Mouse (Mus musculus) brown adipose tissue, adult 24 weeks (tissue): ENCODE results near the gene Nxf2. TPM values are rescaled to one million over a fixed set of nuclear protein-coding genes. Genes with fewer than 3 reads are reported as not detected.
"Not testable (repeated sequence)": the region's sequence is repeated elsewhere in the genome, so short reads cannot be mapped to it uniquely, and the experiment has no call there.

Experiments
- H3K27ac ChIP-seq: fragments of 200-500 bp; replicated peaks from 2 replicates; pipeline ENCODE4 v1.5.1; 2012; ENCODE audit warnings: low read depth, mild to moderate bottlenecking, low read length
- H3K4me1 ChIP-seq: fragments of 200-500 bp; 2 replicates; pipeline ENCODE4 v1.6.1; 2012; ENCODE audit warnings: low read length, mixed read lengths; ENCODE audit not compliant: control insufficient read depth, insufficient read depth, insufficient read length
- H3K4me3 ChIP-seq: fragments of 200-500 bp; 2 replicates; pipeline ENCODE4 v1.5.1; 2012; ENCODE audit warnings: low read depth, mild to moderate bottlenecking, low read length, moderate library complexity; ENCODE audit not compliant: insufficient read depth
- polyA plus RNA-seq: library from polyadenylated mRNA; stranded (reverse); fragments of >200 nt; gene quantifications from 2 replicates; pipeline ENCODE4 v1.2.4, GENCODE M21; 2012; ENCODE audit not compliant: missing spikeins, insufficient read depth, insufficient read length

Nxf2 gene
- polyA plus RNA-seq = not detected in 2 replicates

DNA sequence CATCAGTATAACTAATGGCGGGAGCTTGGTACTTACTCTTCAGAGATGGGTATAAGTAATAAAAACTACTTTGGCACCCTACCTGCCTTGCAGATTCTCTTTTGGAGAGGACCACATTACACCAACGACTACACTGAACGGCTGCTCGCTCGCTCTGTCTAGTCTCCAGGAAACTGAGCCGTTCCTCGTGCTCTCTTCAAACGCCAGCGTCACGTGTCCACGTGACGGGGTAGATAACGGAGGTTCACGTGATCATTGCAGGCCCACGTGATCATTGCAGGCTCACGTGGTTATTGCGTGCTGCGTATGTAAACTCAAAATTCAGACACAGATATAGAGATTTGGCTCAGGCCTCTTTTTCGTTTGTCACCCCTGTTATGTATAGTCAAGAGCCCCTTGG is at the start of gene Nxf2:
TSS of gene Nxf2 (minus strand) at position 209 of the 400 bp plus-strand sequence.
- no peak within 1 kb of the TSS for H3K27ac ChIP-seq
- peak within 1 kb of the TSS; percentile 35 for H3K4me3 ChIP-seq
- no peaks in the 10 kb centered on the region for H3K4me1 ChIP-seq

DNA sequence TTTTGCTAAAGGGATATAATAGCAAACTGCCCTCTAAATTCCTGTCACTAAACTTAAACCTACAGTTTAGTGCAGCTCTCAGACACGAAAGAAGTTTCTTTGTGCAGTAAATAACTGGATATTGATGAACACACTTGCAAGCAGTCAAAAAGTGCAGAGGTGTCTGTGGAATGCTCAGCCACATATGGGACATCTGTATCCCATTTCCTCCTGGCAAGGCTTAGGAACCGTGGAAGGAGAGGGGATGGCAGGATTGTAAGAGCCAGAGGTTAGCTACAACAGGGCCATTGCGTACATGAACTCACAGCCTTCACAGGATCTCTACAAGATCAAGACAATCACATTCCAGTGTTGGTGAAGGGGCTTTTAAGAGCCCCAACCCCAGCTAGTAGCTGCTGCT is 46.8 kb upstream of the Nxf2 start:
- Histone ChIP-seq H3K4me1 (no peaks in the 10 kb centered on the region), H3K27ac (no peak overlapping the region), H3K4me3 (no peak overlapping the region)

DNA sequence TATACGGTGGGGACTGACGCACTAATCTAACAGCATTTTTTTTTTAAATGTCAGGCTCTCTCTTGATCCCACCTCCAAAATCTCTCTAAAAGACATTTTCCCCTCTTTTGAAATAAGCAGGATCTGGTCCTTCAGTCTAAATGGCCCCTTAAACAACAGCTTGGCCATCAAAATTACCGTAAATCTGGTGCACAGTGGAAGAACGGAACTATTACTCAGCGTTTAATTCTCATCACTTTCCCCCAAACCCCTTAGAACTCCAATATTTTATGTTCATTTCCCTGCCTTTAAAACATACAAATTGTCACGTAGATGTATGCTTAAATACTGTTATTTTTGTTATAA is 44.9 kb upstream of the Nxf2 start:
- Histone ChIP-seq H3K27ac (peak overlapping the region; percentile 68), H3K4me1 (no peaks in the 10 kb centered on the region), H3K4me3 (peak overlapping the region; percentile 83)

DNA sequence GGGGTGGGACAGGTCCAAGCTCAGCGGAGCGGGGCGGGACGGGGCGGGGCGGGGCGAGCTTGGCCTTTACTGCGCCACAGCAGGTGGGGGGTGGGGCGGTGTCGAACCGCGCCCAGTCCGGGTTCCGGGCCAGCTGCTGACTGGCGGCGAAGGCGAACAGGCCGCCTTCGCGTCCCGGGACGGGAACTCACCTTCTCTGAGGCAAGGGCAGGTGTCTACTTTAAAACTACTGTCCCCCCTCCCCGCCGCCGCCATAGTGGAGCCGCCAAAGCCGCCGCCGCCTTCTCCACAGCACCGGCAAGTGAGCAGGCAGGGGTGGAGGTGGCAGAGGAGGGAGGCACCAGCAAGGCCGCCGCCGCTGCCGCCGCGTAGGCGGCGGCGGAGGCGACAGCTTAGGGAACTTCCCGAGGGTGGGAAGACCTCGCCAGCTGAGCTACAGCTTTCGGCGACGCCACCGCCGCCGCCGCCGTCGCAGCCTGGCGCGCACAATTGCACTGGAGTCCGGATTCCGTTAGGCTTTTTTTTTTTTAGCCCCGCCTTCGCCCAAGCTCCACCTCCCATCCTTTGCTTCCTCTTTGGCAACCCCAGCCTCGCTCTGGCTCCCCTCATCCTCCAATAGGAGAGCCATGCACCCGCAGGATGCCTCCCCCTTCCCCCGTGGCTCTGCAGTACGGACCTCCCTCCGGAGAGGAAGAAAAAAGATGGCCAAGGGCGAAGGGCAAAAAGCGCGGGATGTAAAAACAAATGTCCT is 44.3 kb upstream of the Nxf2 start, which contains the start of gene Zmat1:
TSS of gene Zmat1 (minus strand) at position 490 of the 751 bp plus-strand sequence.
- peak within 1 kb of the TSS; percentile 83 for H3K4me3 ChIP-seq
- no peaks in the 10 kb centered on the region for H3K4me1 ChIP-seq
- H3K27ac ChIP-seq = peak within 1 kb of the TSS; percentile 98

DNA sequence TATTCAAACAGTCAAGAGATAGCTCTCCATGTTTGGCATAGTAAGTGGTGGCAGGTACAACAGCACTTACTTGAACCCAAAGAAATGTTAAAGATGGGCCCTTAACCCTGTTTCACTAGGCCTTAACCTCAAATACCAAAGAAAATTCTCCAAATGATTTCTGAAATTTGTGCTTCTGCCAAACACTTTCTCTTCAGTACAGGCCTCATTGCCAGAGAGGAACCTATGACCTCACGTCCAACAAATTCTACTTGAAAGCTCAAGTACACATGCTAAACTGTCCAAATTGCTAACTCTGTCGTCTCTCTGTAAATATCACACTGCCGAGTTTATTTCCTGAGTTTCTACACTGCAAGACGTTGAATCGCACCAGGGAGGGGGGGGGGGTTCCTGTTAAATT is 43.5 kb upstream of the Nxf2 start:
- H3K27ac ChIP-seq = peak overlapping the region; percentile 33; the same call in 1 of the 2 replicates

DNA sequence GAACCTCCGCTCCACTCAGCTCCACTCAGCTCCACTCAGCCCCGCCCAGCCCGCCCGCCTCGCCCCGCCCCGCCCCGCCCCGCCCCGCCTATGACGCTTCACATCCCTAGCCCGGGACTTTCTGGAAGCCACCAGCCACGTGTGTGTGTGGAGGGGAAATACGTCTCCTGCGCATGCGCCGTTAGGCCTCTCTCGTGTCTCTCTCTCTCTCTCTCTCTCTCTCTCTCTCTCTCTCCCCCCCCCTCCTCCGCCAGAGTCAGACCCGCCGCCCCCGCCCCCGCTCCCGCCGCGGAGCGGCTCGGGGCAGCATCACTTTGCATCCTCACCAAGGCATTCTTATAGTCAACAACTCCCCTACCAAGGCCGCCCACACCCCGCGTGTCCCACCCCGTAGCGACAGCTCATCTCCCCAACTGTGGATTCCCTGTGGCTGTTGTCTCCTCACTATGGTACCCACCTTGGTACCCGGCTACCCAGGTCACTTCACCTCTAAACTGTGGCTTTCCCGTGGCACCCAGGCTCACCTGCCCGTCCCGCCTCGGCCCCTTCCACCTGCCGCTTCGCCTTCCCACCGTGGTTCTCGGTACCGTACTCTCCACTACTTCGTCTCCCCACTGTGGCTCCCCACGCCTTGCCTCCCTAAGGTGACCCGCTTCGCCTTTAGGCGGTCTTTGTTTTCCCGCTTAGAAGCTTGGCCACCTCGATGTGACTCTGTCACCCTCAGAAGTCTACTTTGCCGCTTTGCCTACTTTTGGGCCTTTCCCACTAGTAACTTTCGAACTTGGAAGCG is 1.1 kb downstream of the Nxf2 start:
- Histone ChIP-seq H3K4me3 (peak overlapping the region; percentile 35), H3K4me1 (no peaks in the 10 kb centered on the region), H3K27ac (no peak overlapping the region)

More for the DNA sequence above, 43.5 kb upstream of the Nxf2 start:
- H3K4me1 ChIP-seq = no peaks in the 10 kb centered on the region
- peak overlapping the region; percentile 20; the same call in 1 of the 2 replicates for H3K4me3 ChIP-seq

DNA sequence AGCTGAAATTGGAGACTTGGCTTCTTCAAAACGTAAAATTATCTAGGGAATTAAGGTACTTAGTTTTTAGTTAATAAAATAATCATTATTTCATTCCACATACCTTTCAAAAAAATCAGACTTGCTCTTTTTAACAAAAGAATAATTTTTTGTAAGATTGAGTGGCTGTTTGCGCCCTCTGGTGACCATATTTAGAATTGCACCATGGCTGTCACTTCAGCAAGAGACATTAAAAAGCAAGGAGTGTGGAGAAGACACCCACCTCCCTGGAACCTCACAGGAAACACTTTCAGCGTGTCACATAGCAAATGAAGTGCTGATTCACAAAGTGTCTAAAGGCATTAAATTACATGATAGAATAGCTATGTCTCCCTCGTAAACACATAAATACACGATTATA is 34.2 kb downstream of the Nxf2 start:
- H3K27ac ChIP-seq = no peak overlapping the region
- no peak overlapping the region for H3K4me3 ChIP-seq
- H3K4me1 ChIP-seq = no peaks in the 10 kb centered on the region

DNA sequence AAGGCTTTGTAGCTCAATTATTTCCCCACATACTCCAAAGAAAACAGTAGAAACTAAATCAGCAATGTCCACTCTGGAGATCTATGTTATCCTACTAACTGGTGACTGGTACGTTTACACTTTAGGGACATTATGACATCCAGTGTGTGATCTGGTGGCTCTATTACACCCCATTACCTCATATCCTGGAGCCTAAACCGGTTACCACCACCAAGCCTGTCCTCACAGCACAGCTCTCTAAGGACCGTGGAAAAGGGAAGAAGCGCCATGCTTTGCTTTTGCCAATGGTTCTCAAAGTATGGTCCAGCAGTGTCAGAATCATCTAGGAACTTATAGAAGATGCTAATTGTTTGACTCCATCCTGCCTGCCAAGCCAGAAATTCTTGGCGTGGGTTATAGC is 34.6 kb downstream of the Nxf2 start:
- H3K4me1 ChIP-seq = no peaks in the 10 kb centered on the region
- no peak overlapping the region for H3K27ac ChIP-seq

DNA sequence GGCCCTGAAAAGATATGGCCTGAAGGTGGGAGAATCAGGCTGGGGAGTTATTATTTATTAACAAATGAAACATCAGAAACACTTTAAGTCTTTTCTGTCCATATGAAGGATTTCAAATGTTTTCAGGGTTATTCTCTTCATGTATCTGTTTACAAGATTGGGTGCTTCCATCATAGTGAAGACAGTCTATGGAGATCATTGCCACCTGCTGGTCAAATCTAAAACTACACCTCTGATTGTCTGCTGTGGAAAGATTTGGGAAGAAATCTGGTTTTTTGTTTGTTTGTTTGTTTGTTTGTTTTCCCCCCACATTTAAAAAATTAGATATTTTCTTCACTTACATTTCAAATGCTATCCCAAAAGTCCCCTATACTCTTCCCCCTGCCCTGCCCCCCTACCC is 39.5 kb downstream of the Nxf2 start:
- no peak overlapping the region for H3K27ac ChIP-seq
- no peak overlapping the region for H3K4me3 ChIP-seq
- no peaks in the 10 kb centered on the region for H3K4me1 ChIP-seq

More for the DNA sequence above, 34.6 kb downstream of the Nxf2 start:
- H3K4me3 ChIP-seq = no peak overlapping the region

DNA sequence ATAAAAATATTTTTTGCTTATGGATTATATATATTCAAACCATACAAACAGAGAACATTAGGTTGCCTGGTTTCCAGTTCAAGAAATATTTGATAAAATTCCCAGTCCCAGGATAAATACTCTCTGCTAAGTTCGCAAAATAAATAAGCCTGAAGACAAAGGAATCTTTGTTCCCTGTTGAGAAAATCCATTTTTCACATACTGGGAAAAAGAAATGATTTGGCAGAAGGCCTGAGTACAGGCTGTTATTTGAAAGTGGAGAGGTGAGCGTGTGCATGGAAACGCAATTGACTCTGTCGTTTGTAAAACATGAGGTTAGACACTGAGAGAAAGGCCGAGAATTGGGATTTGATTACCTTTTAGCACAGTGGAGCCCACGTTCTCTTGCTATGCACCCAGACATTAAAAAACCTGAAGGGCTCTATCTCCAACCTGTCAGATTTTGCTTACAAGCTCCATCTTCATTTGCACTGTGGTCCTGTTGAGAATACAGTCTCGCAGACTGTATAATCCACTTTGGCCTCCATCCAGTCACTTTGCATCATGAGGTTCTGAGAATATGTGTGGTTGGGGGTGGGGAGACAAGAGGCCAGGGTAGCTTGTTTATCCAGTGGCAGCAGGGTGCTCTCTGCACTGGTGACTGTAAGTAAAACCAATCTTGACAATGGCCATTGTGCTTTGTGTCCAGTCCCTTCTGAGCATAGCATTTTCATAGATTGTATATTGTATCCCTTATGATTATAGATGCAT is 40.7 kb downstream of the Nxf2 start:
- H3K4me3 ChIP-seq = no peak overlapping the region
- H3K4me1 ChIP-seq = no peaks in the 10 kb centered on the region
- no peak overlapping the region for H3K27ac ChIP-seq

DNA sequence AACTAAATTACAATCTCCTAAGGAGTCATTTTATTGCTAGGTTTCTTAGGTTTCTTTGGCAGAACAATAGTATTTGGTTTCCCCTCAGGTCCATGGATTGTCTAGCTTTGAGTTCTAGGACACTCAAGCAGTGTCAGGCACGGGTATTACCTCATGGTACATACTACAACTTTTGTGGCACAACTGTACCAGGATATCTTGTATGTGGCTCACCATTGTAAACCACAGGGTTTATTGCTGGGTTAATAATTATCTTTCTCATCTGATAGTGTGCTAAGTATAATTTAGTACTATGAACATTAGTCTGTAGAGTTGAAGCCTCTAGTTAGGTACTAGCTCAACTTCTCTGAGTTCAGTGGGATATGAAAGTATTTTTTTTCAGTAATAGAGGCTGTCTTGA is 45.3 kb downstream of the Nxf2 start:
- H3K27ac ChIP-seq = no peak overlapping the region
- no peaks in the 10 kb centered on the region for H3K4me1 ChIP-seq
- H3K4me3 ChIP-seq = no peak overlapping the region

DNA sequence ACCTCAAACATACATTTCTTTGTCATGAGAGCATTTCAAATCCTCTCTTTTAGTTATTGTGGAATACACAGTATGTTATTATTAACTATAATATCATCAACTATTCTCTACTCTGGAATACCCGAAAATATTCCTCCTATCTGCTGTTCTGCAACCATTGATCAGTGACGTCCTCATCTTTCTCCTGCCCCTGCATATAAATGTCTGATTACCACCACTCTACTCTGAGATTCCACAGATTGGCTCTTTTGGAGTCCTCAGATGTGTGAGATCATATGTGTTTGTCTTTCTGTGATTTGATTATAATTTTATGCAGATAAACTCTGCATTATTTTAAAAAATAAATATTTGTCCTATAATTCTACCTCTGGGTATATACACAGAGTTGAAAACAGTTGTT is 48.8 kb downstream of the Nxf2 start:
- Histone ChIP-seq H3K4me1 (no peaks in the 10 kb centered on the region), H3K4me3 (no peak overlapping the region), H3K27ac (no peak overlapping the region)

DNA sequence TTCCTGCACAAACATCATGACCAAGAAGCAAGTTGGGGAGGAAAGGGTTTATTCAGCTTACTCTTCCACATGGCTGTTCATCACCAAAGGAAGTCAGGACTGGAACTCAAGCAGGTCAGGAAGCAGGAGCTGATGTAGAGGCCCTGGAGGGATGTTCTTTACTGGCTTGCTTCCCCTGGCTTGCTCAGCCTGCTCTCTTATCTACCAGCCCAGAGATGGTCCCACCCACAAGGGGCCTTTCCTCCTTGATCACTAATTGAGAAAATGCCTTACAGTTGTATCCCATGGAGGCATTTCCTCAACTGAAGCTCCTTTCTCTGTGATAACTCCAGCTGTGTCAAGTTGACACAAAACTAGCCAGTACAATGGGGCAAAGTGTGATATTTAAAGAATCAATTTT is 49.2 kb downstream of the Nxf2 start:
- H3K27ac ChIP-seq, H3K4me3 ChIP-seq, H3K4me1 ChIP-seq: not testable (repeated sequence)

DNA sequence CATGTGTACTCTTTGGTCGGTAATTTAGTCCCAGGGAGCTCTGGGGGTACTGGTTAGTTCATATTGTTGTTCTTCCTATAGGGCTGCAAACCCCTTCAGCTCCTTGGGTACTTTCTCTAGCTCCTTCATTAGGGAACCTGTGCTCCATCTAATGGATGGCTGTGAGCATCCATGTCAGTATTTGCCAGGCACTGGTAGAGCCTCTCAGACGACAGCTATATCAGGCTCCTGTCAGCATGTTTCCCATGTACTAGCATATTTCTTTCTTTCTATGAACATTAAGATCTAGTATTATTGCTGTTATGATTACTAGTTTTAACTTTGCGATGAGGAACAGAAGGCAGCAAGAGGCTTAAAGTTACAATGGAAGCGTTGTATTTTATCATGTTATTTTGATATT is 49.7 kb downstream of the Nxf2 start:
- Histone ChIP-seq H3K27ac (no peak overlapping the region), H3K4me3 (no peak overlapping the region), H3K4me1 (no peaks in the 10 kb centered on the region)

DNA sequence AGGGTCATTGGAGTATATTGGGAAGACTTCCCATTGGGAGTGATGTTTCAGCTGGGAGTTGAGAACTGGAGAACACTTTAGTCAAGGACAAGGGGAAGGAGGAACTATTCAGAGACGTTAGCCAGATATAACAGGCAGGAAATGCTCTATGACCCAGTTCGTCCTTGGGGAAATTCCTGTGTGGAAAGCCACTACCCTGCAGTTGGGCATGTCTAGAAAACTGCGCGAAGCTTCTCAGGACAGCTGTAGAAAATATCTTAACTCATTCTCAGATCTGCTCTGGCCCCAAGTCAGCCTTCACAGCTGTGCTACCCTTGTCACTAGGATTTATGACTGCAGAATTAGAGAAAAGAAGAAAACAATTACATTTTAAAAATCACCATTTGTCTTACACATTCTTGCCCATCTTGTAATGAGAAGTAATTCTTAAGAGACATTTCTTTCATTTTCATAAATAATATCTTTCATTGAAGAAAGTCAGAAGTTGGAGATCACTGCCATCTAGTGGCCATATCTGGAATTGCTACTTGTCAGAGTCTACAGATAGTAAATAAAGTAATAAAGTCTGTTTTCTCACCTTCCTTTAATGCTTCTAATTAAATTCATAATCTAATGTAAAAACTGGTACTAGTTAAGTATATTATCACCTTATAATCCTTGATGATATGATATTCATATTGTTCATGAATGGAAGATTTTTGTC is 51.2 kb downstream of the Nxf2 start:
- Histone ChIP-seq H3K4me1 (no peaks in the 10 kb centered on the region), H3K4me3 (no peak overlapping the region), H3K27ac (no peak overlapping the region)
